Mouse (Mus musculus): ENCODE measurements around the gene Eci2.

- TF ChIP-seq CTCF (IDR thresholded peaks at IDR 0.05; ENCODE audit: extremely low read depth, insufficient read depth, low read length), result no peak
- TF ChIP-seq POLR2A (IDR thresholded peaks at IDR 0.05; ENCODE audit: extremely low read depth, insufficient read depth, low read length), result no peak
Measured at GRCm38 (mm10) chr13:34976116-34976515, 50.8 kb downstream of the Eci2 start.
